Mouse (Mus musculus) CH12.LX (cell line): ENCODE measurements around the gene Sertad1.

Experiments
- BHLHE40 ChIP-seq: IDR thresholded peaks from 2 replicates; pipeline ENCODE4 v1.6.1; 2011; ENCODE audit warnings: mild to moderate bottlenecking, low read depth, low read length, improper control_type of control experiment
- CTCF ChIP-seq, 2 experiments: IDR thresholded peaks in 1 of 2; conservative IDR thresholded peaks in 1 of 2; 2 replicates each; pipeline ENCODE4 v1.5.1; 2011 to 2012; ENCODE audit warnings: low read depth in 2 of 2, low read length in 2 of 2, improper control_type of control experiment in 1 of 2, inconsistent platforms in 1 of 2, mild to moderate bottlenecking in 1 of 2, moderate library complexity in 1 of 2
- GABPA ChIP-seq: IDR thresholded peaks from 2 replicates; pipeline ENCODE4 v1.6.1; 2012; ENCODE audit warnings: low read depth, low read length, improper control_type of control experiment, inconsistent platforms; ENCODE audit not compliant: insufficient replicate concordance
- IRF4 ChIP-seq: IDR thresholded peaks from 2 replicates; pipeline ENCODE4 v1.6.1; 2014; ENCODE audit warnings: low read depth, mild to moderate bottlenecking, inconsistent platforms, low read length, improper control_type of control experiment
- POLR2A ChIP-seq: IDR thresholded peaks from 2 replicates; pipeline ENCODE4 v1.6.1; 2011; ENCODE audit warnings: low read depth, mild to moderate bottlenecking, improper control_type of control experiment, low read length
- POLR2AphosphoS2 ChIP-seq: IDR thresholded peaks from 2 replicates; pipeline ENCODE4 v1.6.1; 2011; ENCODE audit warnings: low read depth, low read length, improper control_type of control experiment
- SMC3 ChIP-seq: IDR thresholded peaks from 2 replicates; pipeline ENCODE4 v1.6.1; 2011; ENCODE audit warnings: low read depth, low read length, improper control_type of control experiment
- UBTF ChIP-seq: IDR thresholded peaks from 2 replicates; pipeline ENCODE4 v1.6.1; 2012; ENCODE audit warnings: low read depth, mild to moderate bottlenecking, inconsistent platforms, low read length, improper control_type of control experiment, moderate library complexity
- USF1 ChIP-seq: IDR thresholded peaks from 2 replicates; pipeline ENCODE4 v1.6.1; 2014; ENCODE audit warnings: low read depth, mild to moderate bottlenecking, inconsistent platforms, low read length, improper control_type of control experiment

GRCm38 (mm10) chr7:27437544-27437943 is 49.2 kb upstream of the Sertad1 start:
- peak; percentile 49 to 88; a peak in 3 of 4 replicates for TF ChIP-seq CTCF (conservative IDR thresholded peaks at IDR 0.05 in 1 of 2, IDR thresholded peaks at IDR 0.05 in 1 of 2; ENCODE audit: low read depth in 2 of 2, low read length in 2 of 2)
- no peak for TF ChIP-seq POLR2AphosphoS2
- no peak for TF ChIP-seq GABPA
- no peak for TF ChIP-seq POLR2A
- no peak for TF ChIP-seq UBTF
- TF ChIP-seq SMC3: peak; percentile 78
- no peak for TF ChIP-seq BHLHE40
- TF ChIP-seq USF1: no peak
- no peak for TF ChIP-seq IRF4
